Mouse (Mus musculus) G1E (cell line): ENCODE data around the gene Dram1.

ENCODE experiments used
- CTCF ChIP-seq: IDR thresholded peaks from 2 replicates; pipeline ENCODE4 v1.5.1; 2012; ENCODE audit warnings: low read depth, low read length, inconsistent platforms, mixed read lengths
- GATA1 ChIP-seq: IDR thresholded peaks from 2 replicates; pipeline ENCODE4 v1.6.1; 2012; ENCODE audit warnings: borderline replicate concordance, low read length, inconsistent platforms, mixed read lengths
- GATA2 ChIP-seq: IDR thresholded peaks from 2 replicates; pipeline ENCODE4 v1.6.1; 2012; ENCODE audit warnings: low read depth, low read length, inconsistent platforms, borderline replicate concordance
- POLR2AphosphoS5 ChIP-seq: IDR thresholded peaks from 2 replicates; pipeline ENCODE4 v1.6.1; 2012; ENCODE audit warnings: low read depth, low read length, inconsistent platforms; ENCODE audit not compliant: insufficient replicate concordance
- TAL1 ChIP-seq: conservative IDR thresholded peaks from 2 replicates; pipeline ENCODE4 v1.6.1; 2012; ENCODE audit warnings: low read depth, low read length, inconsistent platforms, mixed read lengths

DNA sequence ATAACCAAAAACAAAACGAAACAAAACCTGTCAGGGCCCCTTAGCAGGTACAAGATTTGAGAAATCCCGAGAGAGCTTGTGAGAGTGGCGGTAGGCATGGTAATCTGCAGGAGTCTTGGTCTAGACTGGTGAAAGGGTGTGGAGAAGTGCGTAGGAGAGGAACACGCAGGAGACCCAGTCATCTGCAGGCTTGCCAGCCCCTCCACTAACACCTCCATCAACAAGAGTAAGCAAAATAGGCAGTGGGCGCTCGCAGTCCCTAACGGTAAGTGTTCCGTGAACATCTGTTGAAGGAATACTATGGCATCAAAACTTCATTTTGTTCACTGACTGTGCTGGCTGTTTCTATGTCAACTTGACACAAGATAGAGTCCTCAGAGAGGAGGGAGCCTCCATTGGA is 12.6 kb upstream of the Dram1 start:
- TF ChIP-seq CTCF (no peak), POLR2AphosphoS5 (no peak), GATA1 (no peak), GATA2 (no peak), TAL1 (no peak)
